Mouse (Mus musculus): ENCODE results near the gene Cdr2l. TPM values are rescaled to one million over a fixed set of nuclear protein-coding genes. Genes with fewer than 3 reads are reported as not detected.

The Cdr2l gene
- total and polyA plus RNA-seq, 3 experiments: 0.05 TPM; not detected in 2

DNA sequence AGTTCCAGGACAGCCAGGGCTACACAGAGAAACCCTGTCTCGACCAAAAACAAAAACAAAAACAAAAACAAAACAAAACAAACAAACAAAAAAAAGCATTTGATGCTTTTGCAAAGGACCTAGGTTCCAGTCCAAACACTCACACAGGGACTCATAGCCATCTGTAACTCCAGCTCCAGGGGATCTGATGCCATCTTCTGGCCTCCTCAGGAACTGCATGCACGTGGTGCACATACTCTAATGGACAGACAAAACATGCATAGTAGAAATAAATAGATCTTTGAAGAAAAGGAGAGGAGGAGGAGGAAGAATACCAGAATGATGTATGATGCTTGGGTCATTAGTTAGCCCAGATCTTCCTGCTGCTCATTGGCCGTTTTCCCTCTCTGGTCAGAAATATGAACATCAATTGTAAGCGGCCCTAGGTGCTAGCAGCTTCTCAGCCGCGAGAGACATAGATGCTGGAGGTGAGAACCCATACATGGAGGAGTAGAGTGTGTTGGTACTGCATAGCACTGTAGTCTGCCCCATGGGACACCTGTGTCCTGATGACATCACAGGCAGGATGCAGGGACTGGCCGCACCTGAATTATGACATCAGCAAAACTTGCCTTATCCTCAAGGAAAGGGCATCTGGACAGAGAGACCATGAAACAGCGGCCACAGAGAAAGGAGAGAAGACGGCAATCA, 58.3 kb downstream of the Cdr2l start, which contains the start of gene Trim80:
Gene Trim80 (plus strand): TSS at position 640 of the 690 bp plus-strand sequence.
- Histone ChIP-seq H3K4me3 (ENCODE audit: low read depth, low read length) (no peak within 1 kb of the TSS), H3K9me3 (replicated peaks) (peaks cover 7% of the 10 kb centered on the region; the same call in 1 of the 2 replicates), H3K27me3 (ENCODE audit: insufficient read depth, low read length) (peaks cover 19% of the 10 kb centered on the region; the same call in 1 of the 2 replicates), H3K36me3 (replicated peaks) (no peaks in the 10 kb centered on the region), H3K4me1 (ENCODE audit: insufficient read depth, low read depth, low read length) (peaks cover 26% of the 10 kb centered on the region)
- no peak for ATAC-seq (ENCODE audit: extremely low read depth, insufficient number of reproducible peaks, low FRiP score, poor library complexity, severe bottlenecking)
- no peak for DNase-seq (ENCODE audit: low spot score)
- TF ChIP-seq CTCF (IDR thresholded peaks at IDR 0.05; ENCODE audit: low read depth, low read length) (no peak), GATA1 (IDR thresholded peaks at IDR 0.05; ENCODE audit: borderline replicate concordance, low read length) (no peak), POLR2AphosphoS5 (IDR thresholded peaks at IDR 0.05; ENCODE audit: insufficient replicate concordance, low read depth, low read length) (no peak), TAL1 (conservative IDR thresholded peaks at IDR 0.05; ENCODE audit: low read depth, low read length) (no peak), GATA2 (IDR thresholded peaks at IDR 0.05; ENCODE audit: borderline replicate concordance, low read depth, low read length) (no peak)

DNA sequence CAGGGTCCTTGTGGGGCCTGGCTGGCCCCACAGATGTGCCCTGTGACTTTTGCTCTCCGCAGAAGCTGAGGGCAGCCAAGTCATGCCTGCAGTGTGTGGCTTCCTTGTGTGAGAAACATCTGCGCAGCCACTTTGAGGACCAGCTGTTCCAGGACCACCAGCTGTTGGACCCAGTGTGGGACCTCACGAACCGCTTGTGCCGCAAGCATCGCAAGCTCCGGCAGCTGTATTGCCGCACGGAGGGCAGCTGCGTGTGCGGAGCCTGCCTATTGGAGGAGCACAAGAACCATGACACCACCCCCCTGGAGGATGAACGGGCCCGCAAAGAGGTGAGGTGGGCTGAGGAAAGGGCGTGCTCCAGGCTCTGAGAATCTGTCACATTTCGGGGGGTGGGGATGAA, 59.7 kb downstream of the Cdr2l start:
- peaks cover 7% of the 10 kb centered on the region; the same call in 1 of the 2 replicates for H3K9me3 ChIP-seq (replicated peaks)
- no peak for ATAC-seq (ENCODE audit: extremely low read depth, insufficient number of reproducible peaks, low FRiP score, poor library complexity, severe bottlenecking)
- DNase-seq (ENCODE audit: low spot score): no peak
- H3K27me3 ChIP-seq (ENCODE audit: insufficient read depth, low read length): peaks cover 29% of the 10 kb centered on the region
- H3K4me1 ChIP-seq (ENCODE audit: insufficient read depth, low read depth, low read length): peaks cover 23% of the 10 kb centered on the region
- no peaks in the 10 kb centered on the region for H3K36me3 ChIP-seq (replicated peaks)
- no peak overlapping the region for H3K4me3 ChIP-seq (ENCODE audit: low read depth, low read length)
- no peak for TF ChIP-seq TAL1 (conservative IDR thresholded peaks at IDR 0.05; ENCODE audit: low read depth, low read length)
- no peak for TF ChIP-seq POLR2AphosphoS5 (IDR thresholded peaks at IDR 0.05; ENCODE audit: insufficient replicate concordance, low read depth, low read length)
- no peak for TF ChIP-seq CTCF (IDR thresholded peaks at IDR 0.05; ENCODE audit: low read depth, low read length)
- TF ChIP-seq GATA2 (IDR thresholded peaks at IDR 0.05; ENCODE audit: borderline replicate concordance, low read depth, low read length): no peak
- TF ChIP-seq GATA1 (IDR thresholded peaks at IDR 0.05; ENCODE audit: borderline replicate concordance, low read length): no peak

Other genes starting within 250 kb of the Cdr2l start
Only the 20 nearest of the 25 such genes appear.
- 57.3 and 65.0 TPM in 2 replicates for gene Slc9a3r1, start 218.6 kb upstream of the Cdr2l start, total RNA-seq (2014; fragmentation: Nextera tagmentation)
- gene Slc9a3r1, start 218.6 kb upstream of the Cdr2l start, total RNA-seq (2017): 91.5 and 94.5 TPM in 2 replicates
- 285 and 357 TPM in 2 replicates for gene Slc9a3r1, start 218.6 kb upstream of the Cdr2l start, polyA plus RNA-seq (2012)
- 14.7 and 17.3 TPM in 2 replicates for gene Tmem104, start 194.4 kb upstream of the Cdr2l start, total RNA-seq (2014; fragmentation: Nextera tagmentation)
- 2.6 and 4.2 TPM in 2 replicates for gene Tmem104, start 194.4 kb upstream of the Cdr2l start, total RNA-seq (2017)
- 16.3 and 23.2 TPM in 2 replicates for gene Tmem104, start 194.4 kb upstream of the Cdr2l start, polyA plus RNA-seq (2012)
- 18.0 and 21.1 TPM in 2 replicates for gene Nat9, start 194.1 kb upstream of the Cdr2l start, total RNA-seq (2014; fragmentation: Nextera tagmentation)
- 26.5 and 38.3 TPM in 2 replicates for gene Nat9, start 194.1 kb upstream of the Cdr2l start, total RNA-seq (2017)
- 23.2 and 23.7 TPM in 2 replicates for gene Nat9, start 194.1 kb upstream of the Cdr2l start, polyA plus RNA-seq (2012)
- 0.53 TPM in 1 of 2 replicates, not detected in the other for gene Grin2c, start 114.7 kb upstream of the Cdr2l start, total RNA-seq (2014; fragmentation: Nextera tagmentation)
- gene Grin2c, start 114.7 kb upstream of the Cdr2l start, total RNA-seq (2017): 0.06 TPM in 1 of 2 replicates, not detected in the other
- not detected in 2 replicates for gene Grin2c, start 114.7 kb upstream of the Cdr2l start, polyA plus RNA-seq (2012)
- gene Fdxr, start 104.9 kb upstream of the Cdr2l start, total RNA-seq (2014; fragmentation: Nextera tagmentation): 3.7 and 10.4 TPM in 2 replicates
- 10.7 and 11.1 TPM in 2 replicates for gene Fdxr, start 104.9 kb upstream of the Cdr2l start, total RNA-seq (2017)
- 32.2 and 36.3 TPM in 2 replicates for gene Fdxr, start 104.9 kb upstream of the Cdr2l start, polyA plus RNA-seq (2012)
- gene Fads6, start 84.3 kb upstream of the Cdr2l start, total RNA-seq (2014; fragmentation: Nextera tagmentation): not detected in 2 replicates
- 0.06 and 0.38 TPM in 2 replicates for gene Fads6, start 84.3 kb upstream of the Cdr2l start, total RNA-seq (2017)
- gene Fads6, start 84.3 kb upstream of the Cdr2l start, polyA plus RNA-seq (2012): not detected in 2 replicates
- gene Otop2, start 74.8 kb upstream of the Cdr2l start, total RNA-seq (2014; fragmentation: Nextera tagmentation): not detected in 2 replicates
- gene Otop2, start 74.8 kb upstream of the Cdr2l start, total RNA-seq (2017): not detected in 2 replicates
- not detected in 2 replicates for gene Otop2, start 74.8 kb upstream of the Cdr2l start, polyA plus RNA-seq (2012)
- gene Ush1g, start 59.9 kb upstream of the Cdr2l start, total RNA-seq (2014; fragmentation: Nextera tagmentation): not detected in 2 replicates
- gene Ush1g, start 59.9 kb upstream of the Cdr2l start, total RNA-seq (2017): 0.05 and 0.06 TPM in 2 replicates
- gene Ush1g, start 59.9 kb upstream of the Cdr2l start, polyA plus RNA-seq (2012): not detected in 2 replicates
- gene Otop3, start 47.2 kb upstream of the Cdr2l start, total RNA-seq (2014; fragmentation: Nextera tagmentation): not detected in 2 replicates
- not detected in 2 replicates for gene Otop3, start 47.2 kb upstream of the Cdr2l start, total RNA-seq (2017)
- not detected in 2 replicates for gene Otop3, start 47.2 kb upstream of the Cdr2l start, polyA plus RNA-seq (2012)
- gene Hid1, start 14.2 kb upstream of the Cdr2l start, total RNA-seq (2014; fragmentation: Nextera tagmentation): not detected in 2 replicates
- not detected in 2 replicates for gene Hid1, start 14.2 kb upstream of the Cdr2l start, total RNA-seq (2017)
- gene Hid1, start 14.2 kb upstream of the Cdr2l start, polyA plus RNA-seq (2012): 0.01 TPM in 1 of 2 replicates, not detected in the other
- 66.8 and 102 TPM in 2 replicates for gene Mrpl58, start 21.8 kb downstream of the Cdr2l start, total RNA-seq (2014; fragmentation: Nextera tagmentation)
- 75.3 and 78.5 TPM in 2 replicates for gene Mrpl58, start 21.8 kb downstream of the Cdr2l start, total RNA-seq (2017)
- gene Mrpl58, start 21.8 kb downstream of the Cdr2l start, polyA plus RNA-seq (2012): 67.0 and 74.3 TPM in 2 replicates
- gene Atp5h, start 38.0 kb downstream of the Cdr2l start, total RNA-seq (2014; fragmentation: Nextera tagmentation): 472 and 487 TPM in 2 replicates
- gene Atp5h, start 38.0 kb downstream of the Cdr2l start, total RNA-seq (2017): 721 and 764 TPM in 2 replicates
- gene Atp5h, start 38.0 kb downstream of the Cdr2l start, polyA plus RNA-seq (2012): 58.6 and 107 TPM in 2 replicates
- 7.2 and 15.4 TPM in 2 replicates for gene Kctd2, start 38.2 kb downstream of the Cdr2l start, total RNA-seq (2014; fragmentation: Nextera tagmentation)
- 15.2 and 17.3 TPM in 2 replicates for gene Kctd2, start 38.2 kb downstream of the Cdr2l start, total RNA-seq (2017)
- gene Kctd2, start 38.2 kb downstream of the Cdr2l start, polyA plus RNA-seq (2012): 17.5 and 24.6 TPM in 2 replicates
- not detected in 2 replicates for gene Trim80, start 58.6 kb downstream of the Cdr2l start, total RNA-seq (2014; fragmentation: Nextera tagmentation)
- gene Trim80, start 58.6 kb downstream of the Cdr2l start, total RNA-seq (2017): not detected in 2 replicates
- not detected in 2 replicates for gene Trim80, start 58.6 kb downstream of the Cdr2l start, polyA plus RNA-seq (2012)
- gene Slc16a5, start 80.6 kb downstream of the Cdr2l start, total RNA-seq (2014; fragmentation: Nextera tagmentation): not detected in 2 replicates
- 0.05 TPM in 1 of 2 replicates, not detected in the other for gene Slc16a5, start 80.6 kb downstream of the Cdr2l start, total RNA-seq (2017)
- gene Slc16a5, start 80.6 kb downstream of the Cdr2l start, polyA plus RNA-seq (2012): not detected in 2 replicates
- gene Armc7, start 93.8 kb downstream of the Cdr2l start, total RNA-seq (2014; fragmentation: Nextera tagmentation): 6.0 and 8.4 TPM in 2 replicates
- gene Armc7, start 93.8 kb downstream of the Cdr2l start, total RNA-seq (2017): 5.9 and 7.8 TPM in 2 replicates
- 24.4 and 29.0 TPM in 2 replicates for gene Armc7, start 93.8 kb downstream of the Cdr2l start, polyA plus RNA-seq (2012)
- 43.7 and 47.1 TPM in 2 replicates for gene Nt5c, start 109.9 kb downstream of the Cdr2l start, total RNA-seq (2014; fragmentation: Nextera tagmentation)
- gene Nt5c, start 109.9 kb downstream of the Cdr2l start, total RNA-seq (2017): 145 and 161 TPM in 2 replicates
- 67.4 and 118 TPM in 2 replicates for gene Nt5c, start 109.9 kb downstream of the Cdr2l start, polyA plus RNA-seq (2012)
- 172 and 222 TPM in 2 replicates for gene Jpt1, start 132.5 kb downstream of the Cdr2l start, total RNA-seq (2014; fragmentation: Nextera tagmentation)
- gene Jpt1, start 132.5 kb downstream of the Cdr2l start, total RNA-seq (2017): 186 and 196 TPM in 2 replicates
- 202 and 218 TPM in 2 replicates for gene Jpt1, start 132.5 kb downstream of the Cdr2l start, polyA plus RNA-seq (2012)
- 491 and 596 TPM in 2 replicates for gene Sumo2, start 154.4 kb downstream of the Cdr2l start, total RNA-seq (2014; fragmentation: Nextera tagmentation)
- 642 and 699 TPM in 2 replicates for gene Sumo2, start 154.4 kb downstream of the Cdr2l start, total RNA-seq (2017)
- gene Sumo2, start 154.4 kb downstream of the Cdr2l start, polyA plus RNA-seq (2012): 393 and 421 TPM in 2 replicates
- 78.5 and 87.7 TPM in 2 replicates for gene Nup85, start 182.5 kb downstream of the Cdr2l start, total RNA-seq (2014; fragmentation: Nextera tagmentation)
- 166 and 172 TPM in 2 replicates for gene Nup85, start 182.5 kb downstream of the Cdr2l start, total RNA-seq (2017)
- gene Nup85, start 182.5 kb downstream of the Cdr2l start, polyA plus RNA-seq (2012): 28.2 and 57.5 TPM in 2 replicates